Mouse (Mus musculus) intestine, embryonic 14.5 days (tissue): ENCODE data around the gene Vwf. TPM values are rescaled to one million over a fixed set of nuclear protein-coding genes. Genes with fewer than 3 reads are reported as not detected.

Source experiments
- ATAC-seq: fragments of 200-750 bp; cut with Nextera tagmentation; replicated peaks from 2 replicates; pipeline ENCODE4 v1.8.0; 2017; ENCODE audit warnings: low read depth, moderate number of reproducible peaks, moderate TSS enrichment, moderate library complexity; ENCODE audit not compliant: low FRiP score, low TSS enrichment
- DNase-seq: peaks from one replicate; pipeline ENCODE4 v3.0.0-alpha.2; 2018; ENCODE audit warnings: low spot score
- H3K27ac ChIP-seq: fragments of 300-500 bp; sonication (generic); 2 replicates; pipeline ENCODE4 v1.5.1; 2014; ENCODE audit warnings: low read depth, mild to moderate bottlenecking, control low read depth
- H3K27me3 ChIP-seq: fragments of 300-500 bp; sonication (generic); replicated peaks from 2 replicates; pipeline ENCODE4 v1.6.1; 2014; ENCODE audit warnings: low read length, control low read depth; ENCODE audit not compliant: control insufficient read depth, insufficient read depth
- H3K36me3 ChIP-seq: fragments of 300-500 bp; sonication (generic); 2 replicates; pipeline ENCODE4 v1.6.1; 2014; ENCODE audit warnings: low read length, control low read depth; ENCODE audit not compliant: control insufficient read depth, insufficient read depth
- H3K4me1 ChIP-seq: fragments of 300-500 bp; sonication (generic); replicated peaks from 2 replicates; pipeline ENCODE4 v1.6.1; 2014; ENCODE audit warnings: low read length, control low read depth, mixed read lengths; ENCODE audit not compliant: control insufficient read depth, insufficient read depth
- H3K4me2 ChIP-seq: fragments of 300-500 bp; sonication (generic); 2 replicates; pipeline ENCODE4 v1.6.1; 2014; ENCODE audit warnings: low read length
- H3K4me3 ChIP-seq: fragments of 300-500 bp; sonication (generic); 2 replicates; pipeline ENCODE4 v1.5.1; 2014; ENCODE audit warnings: low read depth, low read length, control low read depth, mixed read lengths
- H3K9ac ChIP-seq: fragments of 300-500 bp; sonication (generic); 2 replicates; pipeline ENCODE4 v1.6.1; 2014; ENCODE audit warnings: mild to moderate bottlenecking, low read length
- H3K9me3 ChIP-seq: fragments of 300-500 bp; sonication (generic); 2 replicates; pipeline ENCODE4 v1.6.1; 2016; ENCODE audit warnings: low read length, control low read depth; ENCODE audit not compliant: control insufficient read depth
- WGBS: fragments of 180-500 bp; shearing (Covaris S2); extraction: QIAGEN DNeasy Blood & Tissue Kit; methylation state at CpG from one replicate; pipeline ENCODE4 v1.1.7; 2014; 5-methylcytosine and 5-hydroxymethylcytosine counted together
- polyA plus RNA-seq: library from polyadenylated mRNA; unstranded; fragments of >200 nt; fragmentation: Nextera tagmentation; extraction: Ambion mirVana; gene quantifications from 2 replicates; pipeline ENCODE4 v1.2.1, GENCODE M21; 2014

Vwf gene
- polyA plus RNA-seq, 1 experiment from 2014 or later = 14.1 TPM

GRCm38 (mm10) chr6:125680613-125681012 is 134.0 kb downstream of the Vwf start:
- WGBS = 65% methylated on average over 11 of the region's 11 CpGs
- no peak for ATAC-seq
- no peaks in the 10 kb centered on the region for H3K9me3 ChIP-seq
- H3K4me2 ChIP-seq = no peak overlapping the region
- no peak for DNase-seq
- H3K4me3 ChIP-seq = no peak overlapping the region
- H3K27ac ChIP-seq = no peak overlapping the region
- H3K9ac ChIP-seq = no peak overlapping the region
- H3K36me3 ChIP-seq = no peaks in the 10 kb centered on the region
- H3K27me3 ChIP-seq = no peaks in the 10 kb centered on the region
- no peaks in the 10 kb centered on the region for H3K4me1 ChIP-seq

- no peak for ATAC-seq
- Histone ChIP-seq H3K36me3 (no peaks in the 10 kb centered on the region), H3K4me2 (no peak overlapping the region), H3K4me3 (no peak overlapping the region), H3K4me1 (0 out of 2 replicates have a peak, but pooled peaks cover 3% of the 10 kb centered on the region), H3K9ac (no peak overlapping the region), H3K9me3 (no peaks in the 10 kb centered on the region), H3K27ac (no peak overlapping the region), H3K27me3 (peaks cover 7% of the 10 kb centered on the region)
- DNase-seq = no peak
Measured at GRCm38 (mm10) chr6:125685420-125685819, 138.8 kb downstream of the Vwf start.

- no peak for ATAC-seq
- Histone ChIP-seq H3K9me3 (no peaks in the 10 kb centered on the region), H3K4me3 (no peak overlapping the region), H3K4me2 (no peak overlapping the region), H3K4me1 (0 out of 2 replicates have a peak, but pooled peaks cover 3% of the 10 kb centered on the region), H3K27me3 (peaks cover 7% of the 10 kb centered on the region), H3K27ac (no peak overlapping the region), H3K9ac (no peak overlapping the region), H3K36me3 (no peaks in the 10 kb centered on the region)
- DNase-seq = no peak
- WGBS = 30% methylated on average over 1 of the region's 1 CpGs
Measured at GRCm38 (mm10) chr6:125687986-125688385, 141.4 kb downstream of the Vwf start.

GRCm38 (mm10) chr6:125690057-125690703 is 143.6 kb downstream of the Vwf start, which contains the start of gene Ano2:
Gene Ano2, plus strand, starts transcription at chr6:125690419.
- Histone ChIP-seq H3K9ac (no peak within 1 kb of the TSS), H3K4me1 (0 out of 2 replicates have a peak, but pooled peaks cover 3% of the 10 kb centered on the region), H3K27ac (no peak within 1 kb of the TSS), H3K4me2 (peak within 1 kb of the TSS; percentile 39), H3K36me3 (no peaks in the 10 kb centered on the region), H3K4me3 (no peak within 1 kb of the TSS; the same call in 1 of the 2 replicates), H3K27me3 (peaks cover 7% of the 10 kb centered on the region), H3K9me3 (no peaks in the 10 kb centered on the region)
- ATAC-seq (no peak), DNase-seq (peak; percentile 56)
- 3% methylated on average over 20 of the region's 20 CpGs for WGBS

GRCm38 (mm10) chr6:125701146-125701545 is 154.6 kb downstream of the Vwf start:
- DNase-seq (no peak), ATAC-seq (no peak)
- Histone ChIP-seq H3K36me3 (no peaks in the 10 kb centered on the region), H3K9me3 (no peaks in the 10 kb centered on the region), H3K9ac (no peak overlapping the region), H3K4me1 (no peaks in the 10 kb centered on the region), H3K27me3 (no peaks in the 10 kb centered on the region), H3K4me2 (no peak overlapping the region), H3K27ac (no peak overlapping the region), H3K4me3 (no peak overlapping the region)
- WGBS = 82% methylated on average over 2 of the region's 2 CpGs

GRCm38 (mm10) chr6:125711261-125711660 is 164.7 kb downstream of the Vwf start:
- Histone ChIP-seq H3K27ac (no peak overlapping the region), H3K4me3 (no peak overlapping the region), H3K4me1 (no peaks in the 10 kb centered on the region), H3K9ac (no peak overlapping the region), H3K36me3 (no peaks in the 10 kb centered on the region), H3K4me2 (no peak overlapping the region), H3K9me3 (no peaks in the 10 kb centered on the region), H3K27me3 (no peaks in the 10 kb centered on the region)
- WGBS = 79% methylated on average over 16 of the region's 16 CpGs
- ATAC-seq (no peak), DNase-seq (no peak)

- Histone ChIP-seq H3K9ac (no peak overlapping the region), H3K4me2 (no peak overlapping the region), H3K4me1 (no peaks in the 10 kb centered on the region), H3K27me3 (no peaks in the 10 kb centered on the region), H3K9me3 (no peaks in the 10 kb centered on the region), H3K36me3 (no peaks in the 10 kb centered on the region), H3K27ac (no peak overlapping the region), H3K4me3 (no peak overlapping the region)
- DNase-seq (no peak), ATAC-seq (no peak)
- WGBS = 82% methylated on average over 2 of the region's 2 CpGs
Measured at GRCm38 (mm10) chr6:125726408-125726807, 179.8 kb downstream of the Vwf start.

- no peaks in the 10 kb centered on the region for H3K36me3 ChIP-seq
- no peak overlapping the region for H3K4me2 ChIP-seq
- H3K9me3 ChIP-seq = no peaks in the 10 kb centered on the region
- no peak overlapping the region for H3K9ac ChIP-seq
- no peaks in the 10 kb centered on the region for H3K27me3 ChIP-seq
- H3K4me3 ChIP-seq = no peak overlapping the region
- DNase-seq (no peak), ATAC-seq (no peak)
- H3K27ac ChIP-seq = no peak overlapping the region
- WGBS = 74% methylated on average over 5 of the region's 5 CpGs
- H3K4me1 ChIP-seq = no peaks in the 10 kb centered on the region
Measured at GRCm38 (mm10) chr6:125727484-125727911, 180.9 kb downstream of the Vwf start.

- ATAC-seq (no peak), DNase-seq (no peak)
- WGBS = 81% methylated on average over 6 of the region's 6 CpGs
- no peak overlapping the region for H3K4me3 ChIP-seq
- no peaks in the 10 kb centered on the region for H3K36me3 ChIP-seq
- no peaks in the 10 kb centered on the region for H3K4me1 ChIP-seq
- H3K9ac ChIP-seq = no peak overlapping the region
- no peak overlapping the region for H3K4me2 ChIP-seq
- no peak overlapping the region for H3K27ac ChIP-seq
- no peaks in the 10 kb centered on the region for H3K27me3 ChIP-seq
- no peaks in the 10 kb centered on the region for H3K9me3 ChIP-seq
Measured at GRCm38 (mm10) chr6:125729471-125729870, 182.9 kb downstream of the Vwf start.
